Mouse (Mus musculus): ENCODE measurements around the gene Bmp3.

DNA sequence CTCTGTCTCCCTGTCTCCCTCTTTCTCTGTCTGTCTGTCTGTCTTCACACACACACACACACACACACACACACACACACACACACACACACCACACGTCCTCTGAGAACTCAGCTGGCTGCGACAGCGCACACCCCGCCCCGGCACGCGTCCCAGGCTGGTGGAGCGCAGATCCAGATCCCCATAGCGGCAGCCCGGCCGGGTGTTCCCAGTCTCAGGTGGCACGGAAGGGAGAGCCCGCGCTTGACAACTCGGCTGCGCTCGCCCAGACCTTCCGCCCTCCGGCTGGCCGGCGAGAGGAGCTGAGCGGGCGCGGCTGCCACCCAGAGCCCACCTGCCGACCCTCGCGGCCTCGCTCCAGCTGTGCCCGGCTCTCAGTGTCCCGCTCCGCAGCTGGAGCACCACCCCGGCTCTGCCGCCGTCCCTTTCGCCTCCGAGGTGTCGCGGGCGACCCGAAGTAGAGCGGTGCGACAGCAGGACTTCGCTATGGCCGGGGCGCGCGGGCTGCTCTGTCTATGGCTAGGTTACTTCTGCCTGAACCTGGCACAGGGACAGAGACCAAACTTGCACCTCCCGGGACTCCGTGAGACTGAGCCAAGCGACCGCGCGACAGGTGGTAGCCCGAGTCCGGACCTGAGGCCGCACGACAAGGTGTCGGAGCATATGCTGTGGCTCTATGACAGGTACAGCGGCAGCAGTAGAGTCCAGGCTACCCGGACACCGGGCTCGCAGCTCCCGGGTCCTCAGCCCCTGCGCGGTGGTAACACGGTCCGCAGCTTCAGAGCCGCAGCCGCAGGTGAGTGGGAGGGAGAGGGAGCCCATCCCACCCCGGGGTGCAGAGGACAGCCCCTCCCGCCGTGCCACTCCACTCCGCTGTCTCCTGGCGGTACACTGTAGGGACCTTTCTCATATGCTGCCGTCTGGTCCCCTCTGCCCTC lies 681 bp downstream of the Bmp3 start:
- no peak for TF ChIP-seq CTCF (IDR thresholded peaks at IDR 0.05; ENCODE audit: control insufficient read depth, insufficient read depth, insufficient read length)
- no peak for TF ChIP-seq USF1 (IDR thresholded peaks at IDR 0.05; ENCODE audit: low read depth)

Measured in C2C12 (cell line).